Mouse (Mus musculus) effector memory CD4-positive, alpha-beta T cell, adult 7 months (primary cell): Measurements from ENCODE around the gene Egfem1. TPM values are rescaled to one million over a fixed set of nuclear protein-coding genes. Genes with fewer than 3 reads are reported as not detected.

Source experiments
- polyA plus RNA-seq: library from polyadenylated mRNA; unstranded; fragments of 100-300 nt; shearing (Covaris generic); gene quantifications from one replicate; pipeline ENCODE4 v1.2.1, GENCODE M21; 2017

Egfem1 gene
- not detected for polyA plus RNA-seq

DNA sequence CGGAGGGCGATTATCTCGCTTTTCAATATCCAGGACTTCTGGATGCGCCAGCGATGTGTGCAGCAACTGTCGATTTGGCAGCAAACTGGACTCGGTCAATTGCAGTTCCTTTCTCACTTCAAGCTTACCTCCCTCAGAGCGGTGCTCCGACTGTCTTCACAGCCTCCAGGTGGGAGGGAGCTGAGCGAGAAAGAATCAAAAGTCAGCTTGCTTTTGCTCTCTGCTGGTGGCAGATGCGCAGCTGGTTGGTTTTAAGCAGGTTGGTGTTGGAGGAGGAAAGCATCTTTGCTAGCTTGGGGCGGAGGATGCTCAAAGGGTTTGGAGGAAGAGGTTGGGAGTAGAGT lies at the start of gene Egfem1:
TSS of gene Egfem1 (plus strand) at position 72 of the 344 bp plus-strand sequence.

Other genes starting within 250 kb of the Egfem1 start
- gene Gm1527, start 189.4 kb upstream of the Egfem1 start, polyA plus RNA-seq = not detected